Mouse (Mus musculus) C2C12 (cell line): ENCODE data around the gene Det1.

Experiments used
- CTCF ChIP-seq: IDR thresholded peaks from one replicate; pipeline ENCODE4 v1.5.1; 2011; ENCODE audit not compliant: control insufficient read depth, insufficient read depth, insufficient read length
- FOSL1 ChIP-seq: IDR thresholded peaks from one replicate; pipeline ENCODE4 v1.8.0; 2011; ENCODE audit warnings: mild to moderate bottlenecking, low read length; ENCODE audit not compliant: poor library complexity, insufficient read depth, severe bottlenecking
- MAX ChIP-seq: IDR thresholded peaks from one replicate; pipeline ENCODE4 v1.6.1; 2011; ENCODE audit warnings: mild to moderate bottlenecking, control low read depth
- MYOD1 ChIP-seq: IDR thresholded peaks from one replicate; pipeline ENCODE4 v1.6.1; 2011; ENCODE audit warnings: low read depth; ENCODE audit not compliant: control insufficient read depth, insufficient read length
- USF1 ChIP-seq: IDR thresholded peaks from one replicate; pipeline ENCODE4 v1.6.1; 2011; ENCODE audit warnings: low read depth, mild to moderate bottlenecking, control low read depth, moderate library complexity

GRCm38 (mm10) chr7:78797843-78798455 lies 49.1 kb downstream of the Det1 start:
- TF ChIP-seq CTCF (no peak), FOSL1 (no peak), MAX (no peak), USF1 (no peak), MYOD1 (no peak)
